ENCODE assay signal across 19 mouse cellular contexts in genomic region chr6:99678108-99678507, GRCm38 (mm10). TPM values are rescaled to one million over a fixed set of nuclear protein-coding genes. Genes with fewer than 3 reads are reported as not detected.
A peak's percentile ranks its signal among the peaks of the same experiment; 100 is the strongest.
DNase-seq lines count a peak whose midpoint lies in the region; ATAC-seq and TF ChIP-seq lines count a peak whose summit lies in the region.
"Had no signal": no experiment of that assay in that cellular context is flagged by ENCODE, and none has a peak within 500 bp of the region (broad histone marks: within the 10 kb centered on the region; RNA-seq: fewer than 3 reads in every experiment).

No protein-coding gene starts in this region.

- no peaks in the 10 kb centered on the region for H3K9me3 ChIP-seq in forebrain, embryonic 13.5 days (replicated peaks)
- no peaks in the 10 kb centered on the region for H3K9me3 ChIP-seq in forebrain, embryonic 10.5 days
- H3K9me3 ChIP-seq in forebrain, embryonic 14.5 days (replicated peaks; ENCODE audit: control insufficient read depth, low read length): no peaks in the 10 kb centered on the region
- H3K9me3 ChIP-seq: embryonic facial prominence, embryonic 13.5 days; kidney, embryonic 15.5 days; lung, embryonic 15.5 days had no signal

- WGBS in forebrain, embryonic 13.5 days: 58% methylated on average over 11 of the region's 11 CpGs
- WGBS in forebrain, embryonic 10.5 days: 82% methylated on average over 11 of the region's 11 CpGs
- WGBS in forebrain, embryonic 14.5 days: 47% methylated on average over 11 of the region's 11 CpGs

- no peak for TF ChIP-seq CTCF in left cerebral cortex, adult 2 months (IDR thresholded peaks at IDR 0.05)

- H3K4me3 ChIP-seq in forebrain, embryonic 13.5 days: no peak overlapping the region
- H3K4me3 ChIP-seq in forebrain, embryonic 10.5 days: no peak overlapping the region
- no peak overlapping the region for H3K4me3 ChIP-seq in left cerebral cortex, adult 2 months
- H3K4me3 ChIP-seq in forebrain, embryonic 14.5 days (ENCODE audit: low read depth, low read length): no peak overlapping the region
- H3K4me3 ChIP-seq: embryonic facial prominence, embryonic 13.5 days; heart, adult 2 months; kidney, embryonic 15.5 days; lung, embryonic 15.5 days had no signal

- peak overlapping the region; percentile 36 for H3K27ac ChIP-seq in forebrain, embryonic 13.5 days
- H3K27ac ChIP-seq in forebrain, embryonic 10.5 days: no peak overlapping the region
- H3K27ac ChIP-seq in left cerebral cortex, adult 2 months: 0 out of 2 replicates have a peak overlapping the region, but pooled peaks have one; percentile 32
- H3K27ac ChIP-seq in forebrain, embryonic 14.5 days (ENCODE audit: low read depth, low read length): peak overlapping the region; percentile 21; the same call in 1 of the 2 replicates
- H3K27ac ChIP-seq: embryonic facial prominence, embryonic 13.5 days; heart, adult 2 months; kidney, embryonic 15.5 days; lung, embryonic 15.5 days had no signal

- H3K36me3 ChIP-seq in forebrain, embryonic 13.5 days (ENCODE audit: poor library complexity, severe bottlenecking): no peaks in the 10 kb centered on the region
- no peaks in the 10 kb centered on the region for H3K36me3 ChIP-seq in forebrain, embryonic 10.5 days (replicated peaks)
- no peaks in the 10 kb centered on the region for H3K36me3 ChIP-seq in forebrain, embryonic 14.5 days (ENCODE audit: control insufficient read depth, insufficient read depth, low read length)
- H3K36me3 ChIP-seq: embryonic facial prominence, embryonic 13.5 days; kidney, embryonic 15.5 days; lung, embryonic 15.5 days had no signal

- no peak for DNase-seq in forebrain, embryonic 10.5 days (ENCODE audit: extremely low spot score, low spot score)
- no peak for DNase-seq in left cerebral cortex, adult 2 months (ENCODE audit: extremely low spot score in 1 of 2, low spot score in 2 of 2)
- no peak for DNase-seq in left cerebral cortex, adult 11 months (ENCODE audit: low spot score)
- peak; percentile 61 for DNase-seq in brain, adult 2 months (ENCODE audit: low read depth, low spot score)
- DNase-seq in forebrain, embryonic 14.5 days (ENCODE audit: low spot score): peak; percentile 58
- no peak for DNase-seq in ovary, postnatal 10 days (ENCODE audit: low spot score)
- DNase-seq in neural tube, embryonic 10.5 days (ENCODE audit: extremely low spot score, low spot score): no peak
- DNase-seq: gastrocnemius, postnatal 10 days; heart, adult 2 months; liver; right cerebral cortex, adult 18-20 months had no signal

- 0 out of 2 replicates have a peak, but pooled peaks have one; percentile 53 for ATAC-seq in forebrain, embryonic 13.5 days
- peak; percentile 75 for ATAC-seq in forebrain, embryonic 14.5 days

- no peaks in the 10 kb centered on the region for H3K27me3 ChIP-seq in forebrain, embryonic 13.5 days
- H3K27me3 ChIP-seq in forebrain, embryonic 10.5 days (ENCODE audit: poor library complexity, severe bottlenecking): no peaks in the 10 kb centered on the region
- H3K27me3 ChIP-seq in forebrain, embryonic 14.5 days (replicated peaks; ENCODE audit: control insufficient read depth, insufficient read depth, low read length): no peaks in the 10 kb centered on the region
- H3K27me3 ChIP-seq: embryonic facial prominence, embryonic 13.5 days; kidney, embryonic 15.5 days; lung, embryonic 15.5 days had no signal

- intact Hi-C loops in left cerebral cortex, adult 2 months (cut with DNase I): no loop called here

- peaks cover 15% of the 10 kb centered on the region for H3K4me1 ChIP-seq in forebrain, embryonic 13.5 days
- H3K4me1 ChIP-seq in forebrain, embryonic 10.5 days: peaks cover 16% of the 10 kb centered on the region
- H3K4me1 ChIP-seq in forebrain, embryonic 14.5 days (ENCODE audit: control insufficient read depth, insufficient read depth, low read length): peaks cover 8% of the 10 kb centered on the region; the same call in 1 of the 2 replicates
- H3K4me1 ChIP-seq: embryonic facial prominence, embryonic 13.5 days; kidney, embryonic 15.5 days; lung, embryonic 15.5 days had no signal

- no peak overlapping the region for H3K9ac ChIP-seq in forebrain, embryonic 13.5 days
- H3K9ac ChIP-seq in forebrain, embryonic 14.5 days (ENCODE audit: low read length): no peak overlapping the region
- H3K9ac ChIP-seq: embryonic facial prominence, embryonic 13.5 days; kidney, embryonic 15.5 days; lung, embryonic 15.5 days had no signal

- H3K4me2 ChIP-seq in forebrain, embryonic 13.5 days: no peak overlapping the region
- no peak overlapping the region for H3K4me2 ChIP-seq in forebrain, embryonic 14.5 days (ENCODE audit: low read length)
- H3K4me2 ChIP-seq: embryonic facial prominence, embryonic 13.5 days; kidney, embryonic 15.5 days; lung, embryonic 15.5 days had no signal

RNA-seq across cellular contexts. Expression of gene Gm20696, which starts 11.5 kb away (rescaled TPM):
- 3.8 and 3.9 TPM in 2 replicates for polyA plus RNA-seq in forebrain, embryonic 13.5 days (2015; fragmentation: Nextera tagmentation; extraction: Ambion mirVana)
- polyA plus RNA-seq in forebrain, embryonic 10.5 days (2016; fragmentation: Nextera tagmentation; extraction: Ambion mirVana): 2.7 and 3.6 TPM in 2 replicates
- 1 to 10 TPM; 9.0 to 9.2 TPM for total RNA-seq in left cerebral cortex, adult 2 months (2021)
- polyA plus RNA-seq in forebrain, embryonic 14.5 days (2014; fragmentation: Nextera tagmentation; extraction: Ambion mirVana): 0.99 and 2.3 TPM in 2 replicates

RNA-seq across cellular contexts. Expression of gene Eif4e3, which starts 11.5 kb away (rescaled TPM):
- 10.5 and 11.5 TPM in 2 replicates for polyA plus RNA-seq in forebrain, embryonic 13.5 days (2015; fragmentation: Nextera tagmentation; extraction: Ambion mirVana)
- 12.7 and 13.4 TPM in 2 replicates for polyA plus RNA-seq in forebrain, embryonic 10.5 days (2016; fragmentation: Nextera tagmentation; extraction: Ambion mirVana)
- total RNA-seq in left cerebral cortex, adult 2 months (2021): 10 to 100 TPM; 18.5 to 20.3 TPM
- polyA plus RNA-seq in forebrain, embryonic 14.5 days (2014; fragmentation: Nextera tagmentation; extraction: Ambion mirVana): 8.8 and 9.5 TPM in 2 replicates

RNA-seq across cellular contexts. Expression of gene Gpr27, which starts 14.4 kb away (rescaled TPM):
- polyA plus RNA-seq in forebrain, embryonic 13.5 days (2015; fragmentation: Nextera tagmentation; extraction: Ambion mirVana): 6.6 and 7.6 TPM in 2 replicates
- 1.3 and 1.5 TPM in 2 replicates for polyA plus RNA-seq in forebrain, embryonic 10.5 days (2016; fragmentation: Nextera tagmentation; extraction: Ambion mirVana)
- 10 to 100 TPM; 46.1 to 47.8 TPM for total RNA-seq in left cerebral cortex, adult 2 months (2021)
- polyA plus RNA-seq in forebrain, embryonic 14.5 days (2014; fragmentation: Nextera tagmentation; extraction: Ambion mirVana): 14.7 and 16.4 TPM in 2 replicates

RNA-seq across cellular contexts. Expression of gene Prok2, which starts 48.1 kb away (rescaled TPM):
- polyA plus RNA-seq in forebrain, embryonic 13.5 days (2015; fragmentation: Nextera tagmentation; extraction: Ambion mirVana): 1.3 and 1.5 TPM in 2 replicates
- polyA plus RNA-seq in forebrain, embryonic 10.5 days (2016; fragmentation: Nextera tagmentation; extraction: Ambion mirVana): 0.73 and 1.2 TPM in 2 replicates
- total RNA-seq in left cerebral cortex, adult 2 months (2021): under 1 TPM; 0.63 to 0.96 TPM
- polyA plus RNA-seq in forebrain, embryonic 14.5 days (2014; fragmentation: Nextera tagmentation; extraction: Ambion mirVana): 1.5 and 2.0 TPM in 2 replicates
- total RNA-seq: ES-E14; heart, adult 2 months had no signal
- polyA plus RNA-seq: heart, adult 2 months; heart, embryonic 16.5 days; kidney, embryonic 15.5 days; neural tube, embryonic 14.5 days; spleen, adult 2 months had no signal

Comparison
In these comparisons a context has a peak if more than half of its experiments do, and no peak if none do; other contexts are left out.
1. DNase-seq: peak in brain, adult 2 months (single experiment) and forebrain, embryonic 14.5 days (single experiment); none in forebrain, embryonic 10.5 days (single experiment), left cerebral cortex, adult 2 months (0 of 2), left cerebral cortex, adult 11 months (single experiment), ovary, postnatal 10 days (single experiment) and neural tube, embryonic 10.5 days (single experiment).